Mouse (Mus musculus) heart, embryonic 14.5 days (tissue): ENCODE measurements around the gene Pbld2. TPM values are rescaled to one million over a fixed set of nuclear protein-coding genes. Genes with fewer than 3 reads are reported as not detected.
A peak's percentile ranks its signal among the peaks of the same experiment; 100 is the strongest.

ENCODE experiments used
- ATAC-seq: fragments of 200-750 bp; cut with Nextera tagmentation; 2 replicates; pipeline ENCODE4 v1.8.0; 2017; ENCODE audit warnings: low read depth, moderate TSS enrichment; ENCODE audit not compliant: insufficient number of reproducible peaks, insufficient read depth, low FRiP score
- H3K27ac ChIP-seq, 2 experiments: fragments of 200-500 bp in 1 of 2; fragments of 300-500 bp in 1 of 2; sonication (generic) in 1 of 2; replicated peaks in 1 of 2; 2 replicates each; pipeline ENCODE4 v1.5.1; 2012 to 2014; ENCODE audit warnings: low read depth in 2 of 2, low read length in 2 of 2, control low read depth in 1 of 2, mild to moderate bottlenecking in 1 of 2, mixed read lengths in 1 of 2; ENCODE audit not compliant: control insufficient read depth in 1 of 2, insufficient read depth in 1 of 2
- H3K27me3 ChIP-seq: fragments of 300-500 bp; sonication (generic); 2 replicates; pipeline ENCODE4 v1.6.1; 2014; ENCODE audit warnings: mild to moderate bottlenecking, low read length, control low read depth; ENCODE audit not compliant: control insufficient read depth, insufficient read depth
- H3K36me3 ChIP-seq: fragments of 300-500 bp; sonication (generic); 2 replicates; pipeline ENCODE4 v1.6.1; 2014; ENCODE audit warnings: mild to moderate bottlenecking, control low read depth, low read length, mixed read lengths; ENCODE audit not compliant: control insufficient read depth, insufficient read depth
- H3K4me1 ChIP-seq, 2 experiments: fragments of 200-500 bp in 1 of 2; fragments of 300-500 bp in 1 of 2; sonication (generic) in 1 of 2; 2 replicates each; pipeline ENCODE4 v1.6.1; 2012 to 2014; ENCODE audit warnings: low read length in 2 of 2, control low read depth in 1 of 2, mixed read lengths in 1 of 2; ENCODE audit not compliant: control insufficient read depth in 2 of 2, insufficient read depth in 2 of 2
- H3K4me2 ChIP-seq: fragments of 300-500 bp; sonication (generic); 2 replicates; pipeline ENCODE4 v1.6.1; 2014; ENCODE audit warnings: mild to moderate bottlenecking, low read length
- H3K4me3 ChIP-seq, 2 experiments: fragments of 200-500 bp in 1 of 2; fragments of 300-500 bp in 1 of 2; sonication (generic) in 1 of 2; 2 replicates each; pipeline ENCODE4 v1.5.1; 2012 to 2014; ENCODE audit warnings: low read length in 2 of 2, mild to moderate bottlenecking in 2 of 2, control low read depth in 1 of 2, low read depth in 1 of 2, moderate library complexity in 1 of 2; ENCODE audit not compliant: control insufficient read depth in 1 of 2, insufficient read depth in 1 of 2
- H3K9ac ChIP-seq: fragments of 300-500 bp; sonication (generic); 2 replicates; pipeline ENCODE4 v1.6.1; 2014; ENCODE audit warnings: mild to moderate bottlenecking, low read length
- H3K9me3 ChIP-seq: fragments of 300-500 bp; sonication (generic); 2 replicates; pipeline ENCODE4 v1.6.1; 2016; ENCODE audit warnings: low read length, control low read depth; ENCODE audit not compliant: control insufficient read depth
- WGBS: fragments of 180-500 bp; shearing (Covaris S2); extraction: QIAGEN DNeasy Blood & Tissue Kit; methylation state at CpG from one replicate; pipeline ENCODE4 v1.1.7; 2014; 5-methylcytosine and 5-hydroxymethylcytosine counted together
- polyA plus RNA-seq: library from polyadenylated mRNA; unstranded; fragments of >200 nt; fragmentation: Nextera tagmentation; extraction: Ambion mirVana; gene quantifications from 2 replicates; pipeline ENCODE4 v1.2.1, GENCODE M21; 2014

Pbld2 gene
- polyA plus RNA-seq: 0.46 and 1.3 TPM in 2 replicates

- Histone ChIP-seq H3K9ac (peak within 1 kb of the TSS; percentile 100), H3K27me3 (no peaks in the 10 kb centered on the region), H3K36me3 (0 out of 2 replicates have a peak, but pooled peaks cover 3% of the 10 kb centered on the region), H3K9me3 (no peaks in the 10 kb centered on the region), H3K4me3 (peak within 1 kb of the TSS; percentile 97), H3K4me2 (peak within 1 kb of the TSS; percentile 72), H3K4me1 (peaks cover 7 to 27% of the 10 kb centered on the region in 2 experiments), H3K27ac (peak within 1 kb of the TSS; percentile 100)
- under 1% methylated on average over 59 of the region's 69 CpGs for WGBS
- ATAC-seq: peak; percentile 97
These were observed at the start of gene Pbld2, which contains the start of gene Hnrnph3 for GRCm38 (mm10) chr10:63023749-63024579. TSS of gene Pbld2 (plus strand) at chr10:63024315. TSS of gene Hnrnph3 (minus strand) at chr10:63024217.

GRCm38 (mm10) chr10:62979667-62980038, 44.5 kb upstream of the Pbld2 start:
- peak overlapping the region; percentile 90 for H3K9ac ChIP-seq
- H3K4me2 ChIP-seq: peak overlapping the region; percentile 73
- no peak for ATAC-seq
- no peaks in the 10 kb centered on the region for H3K27me3 ChIP-seq
- H3K9me3 ChIP-seq: no peaks in the 10 kb centered on the region
- 12% methylated on average over 10 of the region's 10 CpGs for WGBS
- no peak overlapping the region for H3K27ac ChIP-seq
- peaks cover 4 to 13% of the 10 kb centered on the region in 2 experiments; a peak in 3 of 4 replicates for H3K4me1 ChIP-seq
- H3K4me3 ChIP-seq: peak overlapping the region; percentile 91 to 94
- peaks cover 31% of the 10 kb centered on the region for H3K36me3 ChIP-seq

- H3K4me3 ChIP-seq: peak within 1 kb of the TSS; percentile 91 to 94
- WGBS: under 1% methylated on average over 68 of the region's 77 CpGs
- H3K4me1 ChIP-seq: peaks cover 4 to 15% of the 10 kb centered on the region in 2 experiments; a peak in 3 of 4 replicates
- ATAC-seq: peak; percentile 85
- peak within 1 kb of the TSS; percentile 90 for H3K9ac ChIP-seq
- no peaks in the 10 kb centered on the region for H3K9me3 ChIP-seq
- H3K36me3 ChIP-seq: peaks cover 30% of the 10 kb centered on the region
- peak within 1 kb of the TSS; percentile 73 for H3K4me2 ChIP-seq
- H3K27me3 ChIP-seq: no peaks in the 10 kb centered on the region
- H3K27ac ChIP-seq: peak within 1 kb of the TSS; percentile 25 to 59
These were observed 43.8 kb upstream of the Pbld2 start, which contains the start of gene Rufy2 for GRCm38 (mm10) chr10:62980039-62980954. TSS of gene Rufy2 (plus strand) at chr10:62980223.

GRCm38 (mm10) chr10:62984072-62984471, 40.0 kb upstream of the Pbld2 start:
- no peaks in the 10 kb centered on the region for H3K9me3 ChIP-seq
- H3K4me2 ChIP-seq: no peak overlapping the region
- 86% methylated on average over 11 of the region's 11 CpGs for WGBS
- no peak for ATAC-seq
- peaks cover 35% of the 10 kb centered on the region for H3K36me3 ChIP-seq
- peak overlapping the region; percentile 13 to 73 for H3K27ac ChIP-seq
- peak overlapping the region; percentile 17; the same call in 1 of the 2 replicates for H3K9ac ChIP-seq
- no peaks in the 10 kb centered on the region for H3K27me3 ChIP-seq
- no peak overlapping the region for H3K4me3 ChIP-seq
- peaks cover 4 to 15% of the 10 kb centered on the region in 2 experiments; a peak in 3 of 4 replicates for H3K4me1 ChIP-seq

GRCm38 (mm10) chr10:62984495-62984894, 39.6 kb upstream of the Pbld2 start:
- Histone ChIP-seq H3K4me1 (peaks cover 4 to 15% of the 10 kb centered on the region in 2 experiments; a peak in 3 of 4 replicates), H3K27me3 (no peaks in the 10 kb centered on the region), H3K4me2 (no peak overlapping the region), H3K36me3 (peaks cover 39% of the 10 kb centered on the region), H3K9ac (0 out of 2 replicates have a peak overlapping the region, but pooled peaks have one; percentile 17), H3K9me3 (no peaks in the 10 kb centered on the region), H3K27ac (peak overlapping the region; percentile 35 to 73), H3K4me3 (no peak overlapping the region)
- WGBS: 52% methylated on average over 6 of the region's 6 CpGs
- peak; percentile 14; the same call in 1 of the 2 replicates for ATAC-seq

GRCm38 (mm10) chr10:62987341-62987740, 36.8 kb upstream of the Pbld2 start:
- no peak for ATAC-seq
- Histone ChIP-seq H3K9ac (no peak overlapping the region), H3K9me3 (no peaks in the 10 kb centered on the region), H3K4me3 (no peak overlapping the region), H3K27ac (no peak overlapping the region), H3K27me3 (no peaks in the 10 kb centered on the region), H3K4me1 (peaks cover 4 to 8% of the 10 kb centered on the region in 2 experiments; a peak in 3 of 4 replicates), H3K4me2 (no peak overlapping the region), H3K36me3 (peaks cover 65% of the 10 kb centered on the region)
- 25% methylated on average over 3 of the region's 3 CpGs for WGBS

GRCm38 (mm10) chr10:62990636-62991035, 33.5 kb upstream of the Pbld2 start:
- Histone ChIP-seq H3K9ac (no peak overlapping the region), H3K4me2 (no peak overlapping the region), H3K36me3 (peaks cover 68% of the 10 kb centered on the region), H3K4me1 (no peaks in the 10 kb centered on the region), H3K27me3 (no peaks in the 10 kb centered on the region), H3K27ac (no peak overlapping the region), H3K9me3 (no peaks in the 10 kb centered on the region), H3K4me3 (no peak overlapping the region)
- 92% methylated on average over 15 of the region's 15 CpGs for WGBS
- ATAC-seq: no peak
